Mouse (Mus musculus): ENCODE data around the gene Ech1. TPM values are rescaled to one million over a fixed set of nuclear protein-coding genes. Genes with fewer than 3 reads are reported as not detected.
A peak's percentile ranks its signal among the peaks of the same experiment; 100 is the strongest.

Gene Ech1
- polyA plus RNA-seq, 1 experiment from 2014 or later: 98.0 TPM

DNA sequence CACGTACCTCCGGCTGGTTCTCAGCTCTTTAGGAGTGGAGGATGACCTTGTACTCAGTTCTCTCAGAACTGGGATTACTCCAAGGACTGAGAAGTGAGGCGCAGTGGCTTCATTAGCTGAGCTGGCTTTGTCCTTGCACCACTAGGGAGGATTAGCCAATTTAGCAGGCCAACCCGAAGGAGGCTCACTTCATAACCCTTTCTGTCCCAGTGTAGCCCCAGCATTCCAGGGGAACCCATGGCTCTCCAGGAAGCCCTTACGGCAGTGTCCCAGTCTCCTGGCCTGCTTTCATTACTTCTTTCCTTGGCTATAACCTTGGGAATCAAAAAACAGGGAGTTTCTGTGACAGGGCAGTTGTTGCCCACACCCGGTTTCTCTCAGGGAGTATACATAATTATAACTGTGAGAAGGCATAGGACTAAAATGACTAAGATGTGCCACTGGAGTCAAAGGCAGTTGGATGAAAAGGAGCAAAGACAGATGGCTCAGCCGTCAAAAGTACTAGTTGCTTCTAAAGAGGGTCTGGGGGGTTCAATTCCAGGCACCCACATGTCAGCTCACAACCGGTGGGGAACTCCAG, 17.3 kb upstream of the Ech1 start:
- 36% methylated on average over 6 of the region's 8 CpGs for WGBS
- peak overlapping the region; percentile 81 for H3K9ac ChIP-seq
- no peaks in the 10 kb centered on the region for H3K27me3 ChIP-seq
- H3K4me2 ChIP-seq: peak overlapping the region; percentile 86
- no peaks in the 10 kb centered on the region for H3K36me3 ChIP-seq
- peaks cover 21% of the 10 kb centered on the region for H3K4me1 ChIP-seq (replicated peaks)
- no peaks in the 10 kb centered on the region for H3K9me3 ChIP-seq
- H3K27ac ChIP-seq (replicated peaks): peak overlapping the region; percentile 99
- H3K4me3 ChIP-seq: peak overlapping the region; percentile 73
- ATAC-seq (ENCODE audit: low FRiP score, low read depth): no peak

DNA sequence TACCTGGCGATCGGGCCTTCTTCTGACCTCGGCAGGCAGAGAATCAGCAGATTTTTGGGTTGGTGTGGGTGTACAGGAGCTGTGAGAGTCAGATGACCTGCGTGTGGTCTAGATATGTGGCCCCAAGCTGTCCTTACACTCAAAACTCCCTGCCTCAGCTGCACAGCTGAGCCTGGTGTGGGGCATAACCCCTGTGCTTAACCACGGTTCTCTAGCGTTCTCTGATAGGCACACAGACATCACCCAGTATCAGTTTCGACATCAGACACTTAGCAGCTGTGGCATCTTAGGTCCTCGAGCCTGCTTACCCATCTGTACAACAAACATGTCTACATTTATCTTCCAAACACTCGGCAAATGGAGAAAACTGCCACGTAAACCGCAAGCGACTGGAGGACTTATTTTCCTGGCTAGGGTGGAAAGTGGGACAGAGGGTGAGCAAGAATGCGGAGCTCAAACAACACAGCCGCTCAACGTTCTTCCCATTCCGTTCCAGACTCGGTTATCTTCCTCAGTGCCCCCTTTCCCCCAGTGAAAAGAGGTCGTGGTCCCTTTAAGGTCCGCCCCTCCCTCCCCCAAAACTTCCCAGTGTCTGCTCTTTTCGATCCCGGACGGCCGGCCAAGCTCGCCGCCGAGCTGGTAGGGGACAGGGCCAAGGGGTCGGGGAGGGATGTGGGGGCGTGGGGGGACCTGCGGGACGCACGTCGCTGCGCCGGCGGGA, 16.6 kb upstream of the Ech1 start, which contains the start of gene Hnrnpl:
Hnrnpl (plus strand) TSS at position 321 of the 721 bp plus-strand sequence.
- H3K4me3 ChIP-seq: peak within 1 kb of the TSS; percentile 73
- peaks cover 27% of the 10 kb centered on the region for H3K4me1 ChIP-seq (replicated peaks)
- peak within 1 kb of the TSS; percentile 99 for H3K27ac ChIP-seq (replicated peaks)
- no peaks in the 10 kb centered on the region for H3K9me3 ChIP-seq
- peak within 1 kb of the TSS; percentile 81 for H3K9ac ChIP-seq
- H3K36me3 ChIP-seq: peaks cover 3% of the 10 kb centered on the region
- 3% methylated on average over 35 of the region's 35 CpGs for WGBS
- H3K27me3 ChIP-seq: no peaks in the 10 kb centered on the region
- H3K4me2 ChIP-seq: peak within 1 kb of the TSS; percentile 86
- no peak; the same call in 1 of the 2 replicates for ATAC-seq (ENCODE audit: low FRiP score, low read depth)

DNA sequence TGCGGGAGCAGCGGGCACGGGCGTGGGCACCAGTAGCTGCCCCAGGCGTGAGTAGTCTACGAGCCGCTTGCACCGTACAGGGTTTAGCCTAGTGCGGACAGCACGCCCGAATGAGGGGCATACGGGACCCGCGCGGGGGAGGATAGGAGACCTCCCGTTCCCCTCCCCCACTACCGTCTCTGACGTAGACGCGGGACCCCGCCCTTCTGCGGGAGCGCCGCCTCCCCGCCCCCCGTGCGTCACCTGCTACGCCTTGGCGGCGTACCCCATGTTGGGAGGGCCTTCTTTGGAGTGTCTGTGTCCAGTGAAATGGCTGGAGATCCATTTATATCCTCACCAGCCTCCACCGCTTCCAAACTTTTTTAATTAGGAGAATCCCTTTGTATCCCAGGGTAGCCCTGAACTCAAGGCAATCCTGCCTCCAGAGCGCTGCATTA, 16.0 kb upstream of the Ech1 start:
- under 1% methylated on average over 32 of the region's 32 CpGs for WGBS
- ATAC-seq (ENCODE audit: low FRiP score, low read depth): peak; percentile 65
- peak overlapping the region; percentile 73 for H3K4me3 ChIP-seq
- no peaks in the 10 kb centered on the region for H3K27me3 ChIP-seq
- H3K9ac ChIP-seq: peak overlapping the region; percentile 81
- peak overlapping the region; percentile 86 for H3K4me2 ChIP-seq
- peaks cover 9% of the 10 kb centered on the region for H3K36me3 ChIP-seq
- H3K27ac ChIP-seq (replicated peaks): peak overlapping the region; percentile 99
- H3K4me1 ChIP-seq (replicated peaks): peaks cover 32% of the 10 kb centered on the region
- no peaks in the 10 kb centered on the region for H3K9me3 ChIP-seq

DNA sequence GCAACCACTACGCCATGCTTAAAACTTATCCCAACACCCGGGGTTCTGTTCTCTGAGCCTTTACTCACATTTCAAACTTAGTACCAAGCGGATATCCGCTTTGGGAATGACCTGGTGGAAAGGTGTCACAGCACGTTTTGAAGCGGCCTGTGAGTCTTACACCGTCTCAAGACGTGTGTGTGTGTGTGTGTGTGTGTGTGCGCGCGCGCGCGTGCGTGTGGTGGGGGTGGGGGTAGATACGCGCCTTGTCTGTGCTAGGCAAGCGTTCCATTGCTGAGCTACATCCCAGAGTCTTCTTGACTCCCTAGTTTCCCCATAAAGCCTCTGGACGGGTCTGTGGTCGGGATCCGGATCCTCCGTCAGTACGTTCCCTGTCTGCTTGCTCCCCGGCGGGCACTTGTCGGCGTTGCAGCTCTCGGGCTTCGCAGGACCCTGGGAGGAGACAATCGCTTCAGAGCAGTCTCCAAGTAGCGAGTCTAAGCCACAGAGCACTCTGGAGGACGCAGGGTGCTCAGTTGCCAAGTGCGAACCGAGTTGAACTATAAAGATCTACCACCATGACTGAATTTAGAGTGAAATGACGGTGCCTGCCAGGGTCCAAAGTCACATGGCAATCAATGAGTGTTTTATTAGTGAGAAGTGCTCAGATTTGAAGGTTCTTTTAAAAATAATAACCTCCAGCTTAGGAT, 15.5 kb upstream of the Ech1 start:
- H3K27ac ChIP-seq (replicated peaks): peak overlapping the region; percentile 99
- peaks cover 15% of the 10 kb centered on the region for H3K36me3 ChIP-seq
- peak overlapping the region; percentile 73 for H3K4me3 ChIP-seq
- peak overlapping the region; percentile 81 for H3K9ac ChIP-seq
- WGBS: 2% methylated on average over 35 of the region's 35 CpGs
- peak overlapping the region; percentile 86 for H3K4me2 ChIP-seq
- no peaks in the 10 kb centered on the region for H3K9me3 ChIP-seq
- ATAC-seq (ENCODE audit: low FRiP score, low read depth): peak; percentile 19; the same call in 1 of the 2 replicates
- H3K4me1 ChIP-seq (replicated peaks): peaks cover 37% of the 10 kb centered on the region
- no peaks in the 10 kb centered on the region for H3K27me3 ChIP-seq

DNA sequence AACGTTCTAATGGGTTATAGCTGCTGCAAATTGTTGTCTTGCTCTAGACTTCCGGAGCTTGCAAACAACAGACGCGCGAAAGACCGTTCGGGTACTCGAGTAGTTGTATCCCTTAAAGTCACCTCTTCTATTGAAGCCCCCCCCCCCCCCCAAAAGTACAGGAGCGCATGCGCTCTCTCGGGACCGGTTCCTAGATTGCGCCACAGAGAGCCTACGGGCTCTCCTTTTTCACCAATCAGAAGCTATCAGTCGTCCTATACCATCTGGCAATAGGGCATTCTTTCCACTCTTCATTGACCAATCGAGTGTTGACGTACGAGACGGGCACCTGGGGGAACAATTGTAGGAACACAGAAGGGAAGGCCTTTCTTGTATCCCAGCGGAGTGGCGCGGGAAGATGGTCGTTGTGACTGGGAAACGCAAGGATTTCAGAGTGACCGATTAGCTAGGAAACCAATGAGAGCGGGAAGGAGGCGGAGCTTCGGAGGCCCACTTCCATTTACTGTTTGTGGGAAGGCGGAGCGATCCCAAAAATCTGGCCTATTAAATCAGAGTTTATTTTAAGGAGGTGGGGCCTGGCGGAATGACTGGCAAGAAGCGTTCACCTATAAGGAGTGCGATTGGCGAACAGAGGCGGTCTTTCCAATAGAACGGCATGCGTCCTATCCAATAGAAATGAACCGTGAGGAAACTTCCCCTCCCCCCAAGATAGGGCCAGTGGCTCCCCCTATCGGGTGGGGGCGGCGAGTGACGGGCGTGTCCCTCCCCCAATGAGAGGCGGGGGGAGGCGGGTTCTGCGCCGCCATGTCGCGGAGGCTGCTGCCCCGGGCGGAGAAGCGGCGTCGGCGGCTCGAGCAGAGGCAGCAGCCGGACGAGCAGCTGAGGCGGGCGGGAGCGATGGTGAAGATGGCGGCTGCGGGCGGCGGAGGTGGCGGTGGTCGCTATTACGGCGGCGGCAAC, 14.6 kb upstream of the Ech1 start:
- H3K4me3 ChIP-seq: peak overlapping the region; percentile 73
- peak overlapping the region; percentile 86 for H3K4me2 ChIP-seq
- under 1% methylated on average over 70 of the region's 70 CpGs for WGBS
- H3K4me1 ChIP-seq (replicated peaks): peaks cover 43% of the 10 kb centered on the region
- H3K27me3 ChIP-seq: no peaks in the 10 kb centered on the region
- H3K9me3 ChIP-seq: no peaks in the 10 kb centered on the region
- peak overlapping the region; percentile 92 for H3K9ac ChIP-seq
- H3K27ac ChIP-seq (replicated peaks): peak overlapping the region; percentile 99
- H3K36me3 ChIP-seq: peaks cover 23% of the 10 kb centered on the region
- peak; percentile 94 for ATAC-seq (ENCODE audit: low FRiP score, low read depth)

DNA sequence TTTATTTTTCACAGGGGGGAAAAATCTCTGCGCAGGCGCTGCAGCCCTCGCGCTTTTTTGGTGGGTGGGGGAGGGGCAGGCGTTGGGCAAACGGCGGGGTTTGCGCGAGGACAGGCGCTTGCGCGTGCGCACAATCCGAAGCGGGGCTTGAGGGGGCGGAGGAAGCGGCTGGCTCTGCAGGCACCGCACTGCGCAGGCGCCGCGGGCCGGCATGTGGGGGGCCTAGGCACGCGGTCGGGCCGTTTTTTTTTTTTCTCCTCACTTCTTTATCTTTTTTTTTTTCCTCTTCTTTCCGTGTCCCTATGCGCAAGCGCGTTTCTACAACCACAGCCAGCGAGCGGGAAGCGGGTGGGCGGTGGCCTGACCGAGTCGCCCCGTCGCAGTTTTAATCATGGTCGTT, 13.8 kb upstream of the Ech1 start:
- peak overlapping the region; percentile 73 for H3K4me3 ChIP-seq
- H3K4me1 ChIP-seq (replicated peaks): peaks cover 50% of the 10 kb centered on the region
- H3K9me3 ChIP-seq: no peaks in the 10 kb centered on the region
- peak overlapping the region; percentile 92 for H3K9ac ChIP-seq
- under 1% methylated on average over 39 of the region's 40 CpGs for WGBS
- ATAC-seq (ENCODE audit: low FRiP score, low read depth): no peak
- H3K36me3 ChIP-seq: peaks cover 32% of the 10 kb centered on the region
- no peaks in the 10 kb centered on the region for H3K27me3 ChIP-seq
- H3K27ac ChIP-seq (replicated peaks): peak overlapping the region; percentile 98
- H3K4me2 ChIP-seq: peak overlapping the region; percentile 80

DNA sequence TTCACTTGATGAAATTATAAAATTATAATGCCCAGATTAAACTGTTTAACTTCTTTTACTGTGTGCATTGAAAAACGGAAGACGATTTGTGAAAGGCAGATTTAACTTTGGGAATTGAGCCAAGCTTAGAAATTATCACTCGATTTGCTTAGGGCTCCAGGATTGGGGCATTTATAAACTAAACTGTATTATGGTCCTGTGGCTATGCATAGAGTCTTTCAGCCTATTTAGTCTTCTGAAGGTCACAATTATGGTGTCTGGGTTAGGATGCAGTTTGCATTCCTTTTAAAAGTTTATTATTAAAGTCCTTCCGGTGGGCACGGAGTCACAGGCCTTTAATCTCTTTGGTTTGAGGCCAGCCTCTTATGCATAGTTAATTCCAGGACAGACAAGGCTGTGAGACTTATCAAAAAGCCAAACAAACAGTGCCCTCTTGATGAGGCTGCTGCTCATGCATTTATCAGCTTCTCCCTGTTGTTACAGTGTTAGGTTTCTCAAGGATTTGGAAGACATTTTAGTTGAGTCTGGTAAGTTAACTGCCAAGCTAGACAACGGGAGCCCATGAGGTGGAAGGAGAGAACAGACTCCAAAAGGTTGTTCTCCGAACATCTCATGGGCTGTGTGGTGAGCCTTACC, 13.3 kb upstream of the Ech1 start:
- H3K4me2 ChIP-seq: peak overlapping the region; percentile 80
- H3K4me3 ChIP-seq: peak overlapping the region; percentile 73
- H3K9ac ChIP-seq: peak overlapping the region; percentile 92
- H3K4me1 ChIP-seq (replicated peaks): peaks cover 55% of the 10 kb centered on the region
- no peaks in the 10 kb centered on the region for H3K9me3 ChIP-seq
- peaks cover 37% of the 10 kb centered on the region for H3K36me3 ChIP-seq
- ATAC-seq (ENCODE audit: low FRiP score, low read depth): no peak
- WGBS: 17% methylated on average over 7 of the region's 7 CpGs
- H3K27ac ChIP-seq (replicated peaks): peak overlapping the region; percentile 98
- H3K27me3 ChIP-seq: no peaks in the 10 kb centered on the region

DNA sequence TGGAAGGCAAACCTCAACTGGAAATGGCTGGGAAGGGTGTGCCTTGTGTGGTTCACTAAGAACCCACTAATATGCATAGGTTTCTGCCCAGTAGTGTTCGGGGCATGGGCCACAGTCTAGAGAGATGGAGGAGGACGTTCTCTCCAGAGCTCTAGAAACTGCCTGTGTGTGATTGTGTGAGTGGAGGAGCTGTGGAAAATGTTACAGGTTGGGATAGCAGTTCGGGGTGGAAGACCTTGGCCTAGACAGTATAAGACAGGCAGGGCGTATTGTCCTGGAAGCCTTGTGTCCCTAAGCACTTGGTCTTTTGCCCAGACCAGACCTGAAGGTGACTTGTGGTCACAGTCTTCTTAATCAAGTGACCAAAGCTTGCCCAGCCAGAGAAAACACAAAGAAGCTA, 12.6 kb upstream of the Ech1 start:
- Histone ChIP-seq H3K36me3 (peaks cover 44% of the 10 kb centered on the region), H3K4me1 (replicated peaks) (peaks cover 61% of the 10 kb centered on the region), H3K27ac (replicated peaks) (no peak overlapping the region), H3K27me3 (no peaks in the 10 kb centered on the region), H3K4me2 (peak overlapping the region; percentile 80), H3K9ac (peak overlapping the region; percentile 92; the same call in 1 of the 2 replicates), H3K4me3 (peak overlapping the region; percentile 73), H3K9me3 (no peaks in the 10 kb centered on the region)
- 77% methylated on average over 4 of the region's 4 CpGs for WGBS
- no peak for ATAC-seq (ENCODE audit: low FRiP score, low read depth)

DNA sequence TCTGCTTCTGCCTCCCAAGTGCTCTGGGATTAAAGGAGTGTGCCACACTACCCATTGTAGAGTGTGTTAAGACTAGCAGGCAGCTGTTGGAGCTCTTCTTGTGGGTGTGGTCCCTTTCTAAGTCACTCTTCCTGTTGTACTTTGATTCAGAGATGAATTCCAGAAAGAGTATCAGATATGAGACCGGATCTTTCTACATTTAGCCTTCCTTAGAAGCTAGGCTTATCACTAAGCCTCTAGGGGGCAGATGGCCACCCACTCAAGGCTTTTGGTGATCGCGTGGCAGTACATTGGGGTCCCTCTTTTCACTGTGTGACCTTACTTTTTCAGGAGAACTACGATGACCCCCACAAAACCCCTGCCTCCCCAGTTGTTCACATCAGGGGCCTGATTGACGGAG, 12.1 kb upstream of the Ech1 start:
- Histone ChIP-seq H3K9ac (no peak overlapping the region), H3K4me2 (peak overlapping the region; percentile 80), H3K27ac (replicated peaks) (no peak overlapping the region; the same call in 1 of the 2 replicates), H3K36me3 (peaks cover 48% of the 10 kb centered on the region), H3K4me3 (peak overlapping the region; percentile 73; the same call in 1 of the 2 replicates), H3K9me3 (no peaks in the 10 kb centered on the region), H3K27me3 (no peaks in the 10 kb centered on the region), H3K4me1 (replicated peaks) (peaks cover 60% of the 10 kb centered on the region)
- WGBS: 82% methylated on average over 5 of the region's 5 CpGs
- ATAC-seq (ENCODE audit: low FRiP score, low read depth): no peak

DNA sequence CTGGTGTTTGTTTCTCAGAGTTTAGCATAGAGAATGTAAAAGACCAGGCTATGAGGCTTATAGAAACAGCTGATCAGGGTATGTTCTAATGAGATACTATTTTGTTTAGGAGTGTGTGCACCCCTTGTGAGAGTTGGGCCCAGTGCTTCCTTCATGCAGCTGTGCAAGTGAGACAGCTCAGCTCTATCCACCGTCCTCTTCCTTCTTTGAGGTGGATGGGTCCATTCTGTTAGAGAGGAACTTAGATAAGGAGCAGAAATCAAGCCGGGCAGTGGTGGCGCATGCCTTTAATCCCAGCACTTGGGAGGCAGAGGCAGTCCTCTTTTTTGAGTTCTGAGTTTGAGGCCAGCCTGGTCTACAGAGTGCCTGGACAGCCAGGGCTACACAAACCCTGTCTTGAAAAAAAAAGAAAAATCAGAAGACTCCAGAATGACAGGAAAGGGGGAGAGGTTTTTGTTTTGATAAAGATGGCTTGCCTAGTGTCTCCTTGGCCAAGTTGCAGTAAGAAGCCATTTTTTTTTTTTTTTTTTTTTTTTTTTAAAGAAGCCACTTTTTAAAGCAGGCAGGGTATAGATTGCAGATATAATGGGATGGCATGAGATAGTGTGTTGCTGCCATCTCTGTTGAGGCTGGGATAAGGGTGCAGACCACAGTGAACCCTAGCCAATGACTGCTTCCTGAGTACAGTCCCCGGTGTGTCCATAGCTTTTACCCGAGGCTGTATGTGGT, 10.5 kb upstream of the Ech1 start:
- Histone ChIP-seq H3K27ac (replicated peaks) (no peak overlapping the region), H3K9ac (no peak overlapping the region), H3K4me3 (no peak overlapping the region), H3K9me3 (no peaks in the 10 kb centered on the region), H3K4me1 (replicated peaks) (peaks cover 55% of the 10 kb centered on the region), H3K27me3 (no peaks in the 10 kb centered on the region), H3K36me3 (peaks cover 61% of the 10 kb centered on the region), H3K4me2 (no peak overlapping the region)
- WGBS: 89% methylated on average over 5 of the region's 5 CpGs
- no peak for ATAC-seq (ENCODE audit: low FRiP score, low read depth)
